Mouse (Mus musculus): Measurements from ENCODE around the gene Syngr2.

Gene Syngr2

DNA sequence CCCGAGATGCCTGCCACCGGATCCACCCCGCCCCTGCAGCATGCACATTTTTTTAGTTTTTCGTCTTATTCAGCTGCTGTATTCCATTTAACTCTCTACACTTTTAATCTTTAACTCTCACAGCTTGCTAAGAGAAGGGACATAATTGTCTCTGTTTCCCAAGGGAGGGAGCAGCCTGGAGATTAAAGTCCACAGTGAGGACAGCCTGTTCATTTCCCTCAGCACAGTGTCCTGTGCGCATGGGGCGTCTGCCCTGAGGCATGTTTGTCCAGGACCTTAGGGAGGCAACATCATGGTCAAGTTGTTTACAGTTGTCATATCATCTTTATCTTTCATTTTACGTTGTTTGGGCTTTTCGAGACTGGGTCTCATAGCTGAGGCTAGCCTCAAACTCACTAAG is 24.6 kb downstream of the Syngr2 start:
- peak in 1 of 2 experiments; percentile 44 for DNase-seq

DNA sequence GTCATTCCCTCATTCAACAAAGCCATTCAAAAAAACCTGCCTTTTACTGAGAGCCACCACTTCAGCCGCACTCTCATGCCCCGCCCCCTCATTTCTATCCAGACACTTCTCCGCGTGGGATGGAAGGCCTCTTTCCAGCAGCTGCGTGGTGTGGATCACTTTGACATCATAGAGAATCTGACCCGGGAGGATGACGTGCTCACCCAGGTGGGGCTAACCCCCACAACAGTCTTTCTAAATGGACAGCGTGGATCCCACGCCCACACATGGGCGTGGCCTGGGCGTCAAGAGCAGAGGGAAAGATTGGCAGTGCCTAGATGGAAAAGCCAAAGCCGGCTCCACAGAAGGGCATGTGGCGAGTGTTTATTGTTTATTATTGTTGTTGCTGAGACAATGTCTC is 26.8 kb downstream of the Syngr2 start:
- DNase-seq: peak; percentile 50 to 67

DNA sequence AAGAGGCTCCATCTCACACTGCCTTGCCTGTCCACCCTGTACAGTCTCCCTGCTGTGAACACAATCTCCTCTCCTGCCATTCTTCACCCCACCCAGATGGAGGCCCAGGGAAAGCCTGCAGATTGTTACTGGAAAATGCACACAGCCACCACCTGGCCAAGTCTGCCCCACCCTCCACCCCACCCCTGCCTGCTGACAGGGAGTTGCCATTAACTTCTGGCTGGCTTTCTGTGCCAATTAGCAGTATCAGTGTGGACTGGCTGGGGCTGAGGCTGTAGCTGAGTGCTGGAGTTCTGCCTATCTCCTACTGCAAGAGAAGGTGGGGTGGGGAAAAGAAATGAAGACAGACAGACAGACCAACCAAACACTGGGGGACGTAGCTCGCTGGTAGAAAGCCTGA is 29.1 kb downstream of the Syngr2 start:
- peak in 1 of 2 experiments; percentile 46 for DNase-seq

DNA sequence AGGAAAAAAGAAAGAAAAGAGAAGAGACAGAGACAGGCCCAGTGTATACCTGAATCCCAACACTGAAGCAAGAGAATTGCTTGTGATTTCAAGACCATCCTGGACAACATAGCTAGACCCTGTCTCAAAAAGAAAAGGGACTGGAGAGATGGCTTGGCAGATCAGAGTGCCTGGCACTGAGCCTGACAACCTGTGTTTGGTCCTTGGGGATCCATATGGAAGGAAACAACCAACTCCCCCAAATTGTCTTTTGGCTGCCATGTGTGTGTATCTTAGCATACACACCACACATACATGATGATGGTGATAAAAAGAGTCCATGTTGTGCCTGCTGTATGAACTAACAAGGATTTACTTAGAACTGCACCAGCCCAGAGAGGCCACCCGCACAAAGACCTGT is 29.6 kb downstream of the Syngr2 start:
- DNase-seq: no peak

- no peak for DNase-seq
Observed at GRCm38 (mm10) chr11:117840910-117841309, 31.4 kb downstream of the Syngr2 start.

DNA sequence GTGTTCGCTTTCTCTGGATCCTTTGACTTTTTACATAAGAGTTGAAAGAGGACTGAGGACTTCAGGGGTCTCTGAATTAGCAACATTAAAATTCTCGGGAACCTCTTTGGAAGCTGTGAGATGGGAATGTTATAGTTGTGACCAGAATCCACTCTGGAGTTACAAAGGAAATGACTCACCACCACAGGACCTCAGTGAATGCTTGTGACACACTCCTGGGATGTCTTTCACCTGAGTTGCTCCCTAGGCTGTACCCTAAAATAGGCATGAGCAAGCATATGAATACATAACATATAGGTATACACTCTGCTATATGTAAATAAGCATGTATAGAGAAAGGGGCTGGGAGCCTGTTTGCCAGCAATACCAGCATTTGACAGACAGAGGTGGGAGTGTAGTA is 34.0 kb downstream of the Syngr2 start:
- DNase-seq: no peak

DNA sequence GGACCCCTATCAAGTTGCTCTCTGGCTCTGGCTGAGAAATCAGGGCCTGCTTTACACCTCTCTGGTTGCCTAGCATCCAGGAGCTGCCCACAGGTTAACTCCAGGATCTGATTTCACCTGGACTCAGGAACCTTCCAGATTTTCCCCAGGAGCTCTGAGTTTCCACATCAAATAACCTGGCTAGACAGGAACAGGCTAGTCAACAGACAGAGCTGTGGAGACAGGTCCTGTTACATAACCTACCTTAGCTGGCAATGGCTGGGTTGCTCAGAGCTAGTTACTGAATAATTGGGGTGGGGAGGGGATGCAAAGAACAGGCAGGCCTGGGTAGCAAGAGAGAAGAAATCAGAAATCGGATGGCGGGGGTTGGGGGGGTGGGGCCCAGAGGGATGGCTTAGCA is 35.5 kb downstream of the Syngr2 start:
- DNase-seq: no peak

DNA sequence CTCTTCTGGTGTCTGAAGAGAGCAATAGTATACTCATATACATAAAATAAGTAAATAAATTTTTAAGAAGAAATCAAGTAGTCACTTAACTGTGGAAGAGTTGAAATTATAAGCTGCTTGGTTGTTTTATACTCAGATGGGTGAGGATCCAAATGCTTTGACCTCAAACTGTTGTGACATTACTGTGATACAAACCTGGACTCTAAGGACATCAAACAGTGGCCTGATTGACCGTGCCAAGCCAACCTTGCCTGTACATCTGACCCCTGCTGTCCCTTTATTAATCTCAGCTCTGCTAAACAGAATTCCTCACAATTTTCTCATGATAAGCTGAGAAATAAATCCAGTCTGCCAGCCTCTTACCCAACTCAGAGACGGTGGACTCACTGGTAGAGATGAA is 36.2 kb downstream of the Syngr2 start:
- DNase-seq: no peak

- peak in 1 of 2 experiments; percentile 38 for DNase-seq
Observed at GRCm38 (mm10) chr11:117846640-117847039, 37.2 kb downstream of the Syngr2 start.

DNA sequence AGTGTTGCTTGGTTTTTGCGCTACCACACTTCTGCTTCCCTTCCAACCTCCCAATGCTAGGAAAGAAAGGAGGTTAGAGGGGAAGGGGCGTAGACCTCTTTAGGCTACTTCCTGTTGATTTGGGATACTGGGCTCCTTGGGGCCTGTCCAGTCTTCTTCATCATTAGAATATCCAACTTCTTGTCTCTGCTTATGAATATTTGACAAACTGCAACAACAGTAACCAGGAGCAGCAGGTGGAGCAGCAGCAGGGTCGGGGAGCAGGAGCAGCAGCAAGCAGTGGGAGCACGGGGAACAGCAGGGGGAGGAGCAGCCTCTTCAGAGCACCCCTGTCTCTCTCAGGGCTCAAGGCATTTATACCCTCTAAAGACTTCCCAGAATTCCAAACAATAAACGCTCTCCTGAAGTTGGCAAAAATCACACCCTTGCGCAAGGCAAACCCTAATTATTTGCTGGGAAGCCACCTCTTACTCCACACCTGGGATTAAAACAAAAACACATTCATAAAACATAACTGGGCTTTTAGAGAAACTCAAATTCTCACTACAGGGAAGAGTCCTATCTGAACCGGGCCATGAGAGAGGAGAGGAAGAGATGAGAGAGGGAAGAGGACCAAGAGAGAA is 38.2 kb downstream of the Syngr2 start:
- no peak for DNase-seq

- DNase-seq: no peak
Observed at GRCm38 (mm10) chr11:117848271-117848984, 39.0 kb downstream of the Syngr2 start.

DNA sequence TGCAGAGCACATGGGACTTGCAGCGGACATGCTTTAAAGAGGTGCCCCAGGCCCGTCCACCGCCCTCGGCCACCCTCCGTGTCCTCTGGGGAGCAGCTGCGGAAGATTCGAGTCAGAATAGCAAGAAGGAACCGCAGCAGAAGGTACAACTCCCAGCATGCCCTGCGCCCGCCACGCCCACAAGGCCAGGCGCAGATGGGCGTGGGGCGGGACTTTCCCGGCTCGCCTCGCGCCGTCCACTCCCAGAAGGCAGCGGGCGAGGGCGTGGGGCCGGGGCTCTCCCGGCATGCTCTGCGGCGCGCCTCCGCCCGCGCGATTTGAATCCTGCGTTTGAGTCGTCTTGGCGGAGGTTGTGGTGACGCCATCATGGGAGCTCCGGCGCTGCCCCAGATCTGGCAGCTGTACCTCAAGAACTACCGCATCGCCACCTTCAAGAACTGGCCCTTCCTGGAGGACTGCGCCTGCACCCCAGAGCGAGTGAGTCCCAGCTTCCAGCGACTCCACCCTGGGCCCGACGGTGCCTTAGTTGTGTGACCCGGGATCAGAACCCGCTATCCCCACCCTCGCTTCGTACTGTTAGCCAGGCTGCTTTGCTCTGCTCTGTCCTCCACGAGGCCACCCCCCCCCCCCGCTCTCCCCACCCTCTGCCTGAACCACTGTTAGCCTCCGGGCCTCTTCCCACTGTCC is 39.7 kb downstream of the Syngr2 start, which contains the start of gene Birc5:
TSS of gene Birc5 (plus strand) at position 267 of the 687 bp plus-strand sequence.
- peak; percentile 98 to 99 for DNase-seq

GRCm38 (mm10) chr11:117852875-117853274 is 43.4 kb downstream of the Syngr2 start:
- DNase-seq: no peak

GRCm38 (mm10) chr11:117854241-117854640 is 44.8 kb downstream of the Syngr2 start:
- no peak for DNase-seq

DNA sequence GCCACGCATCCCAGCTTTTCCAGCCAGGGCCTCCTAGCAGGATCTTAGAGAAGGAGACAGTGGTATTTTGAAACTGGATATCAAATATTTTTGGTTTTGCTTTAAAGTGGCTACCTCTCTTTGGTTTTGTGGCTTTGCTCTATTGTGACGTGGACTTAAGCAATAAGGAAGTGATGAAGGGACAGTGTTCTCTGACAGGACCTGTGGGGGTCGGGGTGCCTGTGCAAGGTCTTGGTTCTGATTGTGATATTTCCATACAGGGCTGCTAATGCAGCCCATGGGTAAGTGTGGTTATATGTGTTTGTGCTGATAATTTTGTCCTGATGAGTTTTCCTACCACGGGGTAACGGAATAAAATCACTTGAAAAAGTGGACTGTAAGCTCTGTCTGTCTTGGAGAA is 45.9 kb downstream of the Syngr2 start:
- no peak for DNase-seq

- no peak for DNase-seq
Observed at GRCm38 (mm10) chr11:117855975-117856374, 46.5 kb downstream of the Syngr2 start.

DNA sequence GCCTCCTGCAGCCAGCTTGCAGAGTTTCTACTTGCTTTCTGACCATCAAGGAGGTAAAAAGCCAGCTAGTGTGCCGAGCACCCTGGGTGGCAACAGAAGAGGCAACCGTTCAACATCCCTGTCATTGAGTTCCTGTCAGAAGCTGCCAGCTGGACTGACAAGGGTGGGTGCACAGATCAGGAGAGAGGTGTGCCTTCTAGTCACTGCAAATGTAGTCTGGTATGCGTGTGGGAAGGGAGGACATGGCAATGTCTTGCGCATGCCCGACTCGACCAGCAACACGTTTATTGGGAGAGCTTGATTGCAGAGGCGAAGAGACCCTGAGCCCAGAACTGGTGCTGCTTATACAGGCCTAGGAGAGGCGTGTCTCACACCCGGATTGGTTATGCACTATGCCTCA is 48.0 kb downstream of the Syngr2 start:
- no peak for DNase-seq

DNA sequence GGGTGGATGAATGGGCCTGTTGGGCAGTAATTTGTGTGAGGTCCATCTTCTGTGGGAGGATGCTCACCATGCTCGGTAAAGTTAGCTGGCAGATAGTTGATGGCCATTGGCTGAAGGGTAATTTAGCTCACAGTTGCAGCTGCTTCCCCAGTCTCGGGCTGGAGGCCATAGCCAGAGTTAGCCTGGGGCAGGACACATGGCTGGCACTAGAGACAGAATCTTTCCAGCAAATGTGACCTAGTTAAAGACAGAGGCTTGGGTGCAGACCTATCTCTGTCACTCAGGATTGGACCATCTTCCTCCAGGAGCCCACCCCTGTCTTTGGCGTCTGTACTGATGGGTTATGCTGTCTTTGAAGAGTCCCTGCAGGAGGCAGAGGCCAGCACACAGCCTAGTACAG is 48.9 kb downstream of the Syngr2 start:
- no peak for DNase-seq

DNA sequence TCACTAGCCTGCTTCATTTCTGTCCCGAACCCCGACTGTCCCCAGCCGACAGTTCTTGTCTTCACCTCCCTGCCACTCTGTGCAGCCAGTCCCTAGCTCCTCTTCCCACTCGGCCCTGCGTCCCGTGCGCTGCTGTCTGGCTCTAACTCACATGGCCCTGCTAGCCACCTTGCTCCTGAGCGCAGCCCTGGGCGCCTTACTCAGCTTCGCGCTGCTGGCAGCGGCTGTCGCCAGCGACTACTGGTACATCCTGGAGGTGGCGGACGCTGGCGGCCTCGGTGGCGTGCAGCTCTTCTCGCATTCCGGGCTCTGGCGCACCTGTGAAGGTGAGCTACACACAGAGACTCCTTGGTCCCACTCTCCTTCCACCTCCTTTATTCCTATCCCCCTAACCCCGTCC is 51.1 kb downstream of the Syngr2 start, which contains the start of gene Tmem235:
TSS of gene Tmem235 (plus strand) at position 152 of the 400 bp plus-strand sequence.
- peak; percentile 33 to 45 for DNase-seq

DNA sequence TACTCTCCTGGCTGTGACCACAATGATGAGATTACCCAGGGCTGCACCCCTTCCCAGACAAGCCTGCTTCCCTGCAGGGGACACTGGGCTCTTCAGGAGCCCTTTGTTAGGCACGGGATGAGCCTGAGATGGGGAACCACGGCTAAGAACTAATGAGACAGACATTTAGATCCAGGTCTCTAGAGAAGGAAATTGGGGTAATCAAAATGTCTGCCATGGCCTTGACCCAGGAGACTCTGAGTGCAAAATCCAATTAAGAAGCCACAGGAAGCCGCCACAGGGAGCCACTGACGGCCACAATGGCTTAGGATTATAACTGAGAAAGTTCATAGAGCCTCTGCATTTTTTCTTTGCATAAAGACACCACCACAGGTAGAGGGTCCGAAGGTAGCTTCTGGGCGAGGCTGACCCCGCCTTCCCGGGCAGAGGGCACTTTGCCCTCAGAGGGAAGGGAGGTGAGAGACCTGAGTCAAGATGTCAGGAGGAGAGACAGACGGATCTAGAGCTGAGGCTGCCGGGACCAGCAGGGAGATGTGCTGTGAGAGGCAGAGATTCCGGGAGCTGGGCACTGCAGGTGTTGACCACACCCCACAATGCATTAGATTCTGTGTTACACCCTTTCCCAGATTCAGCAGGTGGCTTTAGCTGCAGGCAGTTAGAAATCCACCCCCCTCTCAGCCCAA is 53.8 kb downstream of the Syngr2 start:
- peak in 1 of 2 experiments; percentile 61 for DNase-seq

Measured in kidney, postnatal 4 days (tissue).